Mouse (Mus musculus): Measurements from ENCODE around the gene Agap2. TPM values are rescaled to one million over a fixed set of nuclear protein-coding genes. Genes with fewer than 3 reads are reported as not detected.

The Agap2 gene
- total and polyA plus RNA-seq, 2 experiments, result 0.28 to 0.55 TPM

GRCm38 (mm10) chr10:127047954-127048353, 27.1 kb upstream of the Agap2 start, which contains the start of gene Cyp27b1:
Gene Cyp27b1 (plus strand): TSS chr10:127048250.
- Histone ChIP-seq H3K9ac (ENCODE audit: low read depth, low read length) (no peak within 1 kb of the TSS), H3K4me1 (ENCODE audit: control insufficient read depth, insufficient read depth, low read length) (no peaks in the 10 kb centered on the region; the same call in 1 of the 2 replicates), H3K79me2 (ENCODE audit: control insufficient read depth, insufficient read depth, low read length) (no peaks in the 10 kb centered on the region), H3K27me3 (ENCODE audit: control insufficient read depth, insufficient read depth, low read length) (peaks cover 20% of the 10 kb centered on the region), H3K27ac (replicated peaks; ENCODE audit: insufficient read depth, low read depth, low read length) (no peak within 1 kb of the TSS), H3K36me3 (ENCODE audit: control insufficient read depth, insufficient read depth, low read length) (no peaks in the 10 kb centered on the region), H3K4me3 (ENCODE audit: insufficient read depth, low read depth, low read length) (no peak within 1 kb of the TSS)
- 38% methylated on average over 5 of the region's 5 CpGs for whole genome bisulfite sequencing
- no peak for DNase-seq (ENCODE audit: extremely low read depth, low read depth, low spot score)
- TF ChIP-seq CTCF (IDR thresholded peaks at IDR 0.05; ENCODE audit: low read depth, low read length), result no peak
- no peak for TF ChIP-seq POLR2A (IDR thresholded peaks at IDR 0.05; ENCODE audit: extremely low read depth, insufficient read depth, low read length)

DNA sequence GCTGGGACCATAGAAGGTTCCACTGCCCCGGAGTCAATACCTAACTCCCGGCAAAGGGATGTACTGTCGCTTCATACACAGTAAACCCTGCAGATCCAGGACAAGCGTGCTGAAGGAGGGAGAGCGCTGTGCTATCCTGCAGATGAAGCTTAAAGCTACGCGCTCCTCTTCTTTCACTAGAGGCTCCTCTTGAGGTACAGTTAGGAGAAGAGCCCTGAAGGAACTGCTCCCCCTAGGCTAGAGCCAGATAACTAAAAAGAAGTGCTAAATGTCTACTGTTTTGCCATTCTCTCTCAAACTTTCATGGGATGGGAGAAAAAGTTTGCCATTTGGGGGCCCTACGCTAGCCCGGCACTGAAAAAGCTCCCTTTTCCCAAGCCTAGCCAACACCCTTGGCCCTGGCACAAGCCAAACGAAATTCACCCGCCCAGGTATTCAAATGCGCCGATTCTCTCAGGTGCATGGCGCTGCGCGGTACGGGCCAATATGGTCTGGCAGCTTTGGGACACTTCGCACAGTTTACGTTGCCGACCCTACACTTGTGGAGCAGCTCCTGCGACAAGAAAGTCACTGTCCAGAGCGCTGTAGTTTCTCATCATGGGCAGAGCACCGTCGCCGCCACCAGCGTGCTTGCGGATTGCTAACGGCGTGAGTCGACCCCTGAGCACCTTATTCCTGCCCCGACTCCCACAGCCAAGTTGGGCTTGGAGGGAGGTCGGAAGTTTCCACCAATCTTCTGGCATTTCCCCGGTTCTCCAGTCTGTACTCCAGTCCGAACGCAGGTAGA, 26.3 kb upstream of the Agap2 start:
- Histone ChIP-seq H3K4me1 (ENCODE audit: control insufficient read depth, insufficient read depth, low read length) (no peaks in the 10 kb centered on the region; the same call in 1 of the 2 replicates), H3K27me3 (ENCODE audit: control insufficient read depth, insufficient read depth, low read length) (peaks cover 20% of the 10 kb centered on the region), H3K4me3 (ENCODE audit: insufficient read depth, low read depth, low read length) (no peak overlapping the region), H3K9ac (ENCODE audit: low read depth, low read length) (no peak overlapping the region), H3K79me2 (ENCODE audit: control insufficient read depth, insufficient read depth, low read length) (no peaks in the 10 kb centered on the region), H3K36me3 (ENCODE audit: control insufficient read depth, insufficient read depth, low read length) (no peaks in the 10 kb centered on the region), H3K27ac (replicated peaks; ENCODE audit: insufficient read depth, low read depth, low read length) (no peak overlapping the region)
- WGBS, result 6% methylated on average over 35 of the region's 35 CpGs
- no peak for DNase-seq (ENCODE audit: extremely low read depth, low read depth, low spot score)
- TF ChIP-seq CTCF (IDR thresholded peaks at IDR 0.05; ENCODE audit: low read depth, low read length) (no peak), POLR2A (IDR thresholded peaks at IDR 0.05; ENCODE audit: extremely low read depth, insufficient read depth, low read length) (no peak)

DNA sequence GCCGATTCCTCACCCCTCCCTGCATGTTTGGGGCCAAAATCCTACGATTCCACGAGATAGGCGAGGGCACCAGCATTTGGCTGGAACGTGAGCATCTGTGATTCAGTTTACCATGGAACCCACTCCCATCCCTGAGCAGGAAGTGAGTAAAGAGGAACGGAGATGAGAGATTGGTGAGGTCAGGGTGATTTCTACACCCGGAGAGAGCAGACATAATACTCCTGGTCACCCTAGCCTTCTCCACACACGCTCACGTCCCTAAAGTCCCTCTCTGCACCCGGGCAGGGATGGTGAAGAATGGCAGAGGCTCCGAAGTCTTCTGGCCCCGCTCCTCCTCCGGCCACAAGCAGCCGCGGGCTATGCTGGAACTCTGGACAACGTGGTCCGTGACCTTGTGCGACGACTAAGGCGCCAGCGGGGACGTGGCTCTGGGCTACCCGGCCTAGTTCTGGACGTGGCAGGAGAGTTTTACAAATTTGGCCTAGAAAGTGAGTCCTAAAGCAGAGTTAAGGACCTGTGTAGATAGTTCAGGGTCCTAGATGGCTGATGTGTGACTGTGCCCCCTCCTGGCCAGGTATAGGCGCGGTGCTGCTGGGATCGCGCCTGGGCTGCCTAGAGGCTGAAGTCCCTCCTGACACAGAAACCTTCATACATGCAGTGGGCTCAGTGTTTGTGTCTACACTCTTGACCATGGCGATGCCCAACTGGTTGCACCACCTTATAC, 25.5 kb upstream of the Agap2 start:
- H3K27ac ChIP-seq (replicated peaks; ENCODE audit: insufficient read depth, low read depth, low read length), result no peak overlapping the region
- H3K36me3 ChIP-seq (ENCODE audit: control insufficient read depth, insufficient read depth, low read length), result no peaks in the 10 kb centered on the region
- DNase-seq (ENCODE audit: extremely low read depth, low read depth, low spot score), result no peak
- H3K9ac ChIP-seq (ENCODE audit: low read depth, low read length), result no peak overlapping the region
- no peak overlapping the region for H3K4me3 ChIP-seq (ENCODE audit: insufficient read depth, low read depth, low read length)
- no peaks in the 10 kb centered on the region for H3K79me2 ChIP-seq (ENCODE audit: control insufficient read depth, insufficient read depth, low read length)
- 3% methylated on average over 29 of the region's 29 CpGs for WGBS
- peaks cover 20% of the 10 kb centered on the region for H3K27me3 ChIP-seq (ENCODE audit: control insufficient read depth, insufficient read depth, low read length)
- no peaks in the 10 kb centered on the region; the same call in 1 of the 2 replicates for H3K4me1 ChIP-seq (ENCODE audit: control insufficient read depth, insufficient read depth, low read length)
- peak; percentile 34; the same call in 1 of the 2 replicates for TF ChIP-seq CTCF (IDR thresholded peaks at IDR 0.05; ENCODE audit: low read depth, low read length)
- no peak for TF ChIP-seq POLR2A (IDR thresholded peaks at IDR 0.05; ENCODE audit: extremely low read depth, insufficient read depth, low read length)

DNA sequence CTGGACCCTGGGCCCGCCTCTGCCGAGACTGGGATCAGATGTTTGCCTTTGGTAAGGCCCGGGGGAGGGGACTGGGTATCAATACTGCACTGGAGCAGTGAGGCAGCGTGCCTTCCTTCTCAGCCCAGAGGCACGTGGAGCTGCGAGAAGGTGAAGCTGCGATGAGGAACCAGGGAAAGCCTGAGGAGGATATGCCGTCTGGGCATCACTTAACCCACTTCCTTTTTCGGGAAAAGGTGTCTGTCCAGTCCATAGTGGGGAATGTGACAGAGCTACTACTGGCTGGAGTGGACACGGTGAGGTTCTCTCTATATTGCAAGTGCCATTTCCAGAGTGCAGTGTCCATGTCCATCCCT, 25.0 kb upstream of the Agap2 start:
- Histone ChIP-seq H3K9ac (ENCODE audit: low read depth, low read length) (no peak overlapping the region), H3K4me3 (ENCODE audit: insufficient read depth, low read depth, low read length) (no peak overlapping the region), H3K27me3 (ENCODE audit: control insufficient read depth, insufficient read depth, low read length) (peaks cover 20% of the 10 kb centered on the region), H3K79me2 (ENCODE audit: control insufficient read depth, insufficient read depth, low read length) (no peaks in the 10 kb centered on the region), H3K27ac (replicated peaks; ENCODE audit: insufficient read depth, low read depth, low read length) (no peak overlapping the region), H3K36me3 (ENCODE audit: control insufficient read depth, insufficient read depth, low read length) (no peaks in the 10 kb centered on the region), H3K4me1 (ENCODE audit: control insufficient read depth, insufficient read depth, low read length) (no peaks in the 10 kb centered on the region; the same call in 1 of the 2 replicates)
- DNase-seq (ENCODE audit: extremely low read depth, low read depth, low spot score), result no peak
- 13% methylated on average over 10 of the region's 10 CpGs for WGBS
- TF ChIP-seq POLR2A (IDR thresholded peaks at IDR 0.05; ENCODE audit: extremely low read depth, insufficient read depth, low read length) (no peak), CTCF (IDR thresholded peaks at IDR 0.05; ENCODE audit: low read depth, low read length) (no peak)

- no peak overlapping the region for H3K4me3 ChIP-seq (ENCODE audit: insufficient read depth, low read depth, low read length)
- H3K36me3 ChIP-seq (ENCODE audit: control insufficient read depth, insufficient read depth, low read length), result no peaks in the 10 kb centered on the region
- H3K27me3 ChIP-seq (ENCODE audit: control insufficient read depth, insufficient read depth, low read length), result peaks cover 7% of the 10 kb centered on the region; the same call in 1 of the 2 replicates
- TF ChIP-seq POLR2A (IDR thresholded peaks at IDR 0.05; ENCODE audit: extremely low read depth, insufficient read depth, low read length) (no peak), CTCF (IDR thresholded peaks at IDR 0.05; ENCODE audit: low read depth, low read length) (no peak)
- 85% methylated on average over 4 of the region's 4 CpGs for WGBS
- DNase-seq (ENCODE audit: extremely low read depth, low read depth, low spot score), result no peak
- no peaks in the 10 kb centered on the region for H3K4me1 ChIP-seq (ENCODE audit: control insufficient read depth, insufficient read depth, low read length)
- no peaks in the 10 kb centered on the region for H3K79me2 ChIP-seq (ENCODE audit: control insufficient read depth, insufficient read depth, low read length)
- no peak overlapping the region for H3K27ac ChIP-seq (replicated peaks; ENCODE audit: insufficient read depth, low read depth, low read length)
- H3K9ac ChIP-seq (ENCODE audit: low read depth, low read length), result no peak overlapping the region
Observed at GRCm38 (mm10) chr10:127054646-127055045, 20.4 kb upstream of the Agap2 start.
